Mouse (Mus musculus) fat pad, adult 2 months (tissue): Measurements from ENCODE around the gene Acadl.

ENCODE experiments used
- DNase-seq: peaks from one replicate; pipeline ENCODE4 v3.0.0-alpha.2; 2011; ENCODE audit warnings: low read depth, low spot score; ENCODE audit errors: extremely low read depth

The Acadl gene

DNA sequence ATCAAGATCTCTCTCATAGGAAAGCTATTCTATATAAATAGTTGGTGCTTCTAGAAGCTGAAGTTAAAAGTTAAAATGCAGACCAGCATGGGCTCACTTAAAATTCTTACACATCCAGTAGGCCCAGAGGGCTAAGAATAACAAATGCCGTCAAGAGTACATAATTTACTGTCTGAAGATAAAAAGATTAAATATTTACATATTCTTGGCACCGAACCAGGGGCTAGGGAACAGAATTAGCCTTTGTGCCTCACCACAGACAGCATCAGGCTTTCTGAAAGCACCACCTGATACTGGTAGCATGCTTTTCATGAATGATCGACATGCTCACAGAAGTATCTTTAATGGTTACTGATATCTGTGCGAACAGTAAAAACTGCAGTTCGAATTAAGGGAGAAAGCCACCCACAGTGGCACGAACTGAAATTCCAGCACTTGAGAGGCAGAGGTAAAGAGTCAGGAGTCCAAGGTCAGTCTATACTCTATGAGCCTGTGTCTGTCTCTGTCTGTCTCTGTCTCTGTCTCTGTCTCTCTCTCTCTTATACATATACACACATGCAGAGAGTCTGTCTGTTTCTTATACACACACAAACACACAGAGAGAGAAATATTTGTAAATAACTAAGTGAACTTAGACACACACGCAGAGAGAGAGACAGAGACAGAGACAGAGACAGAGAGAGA lies 23.2 kb downstream of the Acadl start:
- no peak for DNase-seq

DNA sequence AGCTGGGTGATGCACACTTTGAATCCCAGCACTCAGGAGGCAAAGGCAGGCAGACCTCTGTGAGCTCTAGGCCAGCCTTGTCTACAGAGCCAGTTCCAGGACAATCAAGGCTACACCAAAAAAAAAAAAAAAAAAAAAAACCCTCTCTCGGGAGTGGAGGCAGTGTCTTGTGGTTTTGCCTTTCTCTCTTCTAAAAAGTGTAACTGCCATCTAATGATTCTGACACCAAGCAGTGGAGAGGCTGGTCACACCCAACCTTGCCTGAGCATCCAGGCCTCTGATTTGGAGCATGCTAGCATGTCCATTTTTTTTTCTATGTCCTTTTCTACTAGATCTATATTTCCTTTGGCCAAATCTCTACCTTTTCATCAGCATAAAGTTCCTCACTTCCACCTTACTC lies 23.9 kb downstream of the Acadl start:
- no peak for DNase-seq

DNA sequence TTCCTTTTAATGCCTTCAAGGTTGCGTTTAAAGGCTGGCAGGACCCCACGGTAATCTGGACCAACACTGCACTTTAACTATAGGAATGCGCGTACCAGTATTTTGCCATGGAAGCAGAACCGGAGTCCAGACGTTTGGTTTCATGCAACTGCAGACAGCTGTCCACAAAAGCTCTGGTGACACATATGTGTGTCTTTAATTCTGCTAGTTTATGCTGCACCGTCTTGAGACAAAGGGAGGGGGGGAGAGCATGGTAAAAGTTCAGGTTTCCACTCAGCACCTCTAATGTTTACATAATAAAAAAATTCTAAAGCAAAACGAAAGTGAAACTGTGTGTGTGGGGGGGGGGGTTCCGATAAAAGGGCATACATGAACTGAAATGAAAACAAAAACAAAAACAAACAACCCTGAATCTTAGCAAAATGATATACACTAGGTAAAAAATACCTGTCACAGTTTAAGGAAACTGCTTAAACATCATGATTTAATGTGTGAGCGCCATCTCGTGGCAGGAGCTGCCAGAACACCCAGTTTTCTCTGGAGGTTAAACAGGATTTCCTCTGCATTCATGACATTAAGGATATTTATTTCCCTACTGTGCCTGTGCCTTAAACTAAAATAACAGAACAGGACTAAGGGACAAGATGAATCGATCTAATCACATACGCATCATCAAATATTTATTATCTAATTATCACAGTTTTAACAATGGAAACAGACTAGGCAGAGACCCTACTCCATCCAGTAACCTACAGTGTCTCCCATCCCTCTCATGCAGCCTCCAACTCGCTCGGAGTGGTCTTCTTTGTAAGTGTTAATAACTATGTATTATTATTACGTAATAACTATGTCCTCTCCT lies 24.7 kb downstream of the Acadl start:
- DNase-seq, result no peak

DNA sequence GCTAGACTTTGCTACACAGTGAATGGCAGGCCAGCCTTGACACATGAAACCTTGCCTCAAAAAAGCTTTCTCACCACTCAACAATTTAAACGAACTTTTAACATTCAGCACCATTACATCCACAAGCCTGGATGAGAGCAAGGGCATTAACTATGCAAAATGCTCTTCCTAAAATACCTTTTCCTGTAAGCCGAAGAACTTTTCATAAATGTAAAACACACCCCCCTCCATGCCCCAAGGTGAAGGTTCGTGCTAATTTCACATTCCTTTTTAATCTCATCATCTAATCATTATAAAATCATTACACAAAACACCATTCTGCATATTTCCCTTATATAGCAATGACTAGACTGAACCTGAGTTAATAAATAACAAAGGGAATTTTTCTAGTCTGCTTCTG lies 25.9 kb downstream of the Acadl start:
- DNase-seq, result no peak

DNA sequence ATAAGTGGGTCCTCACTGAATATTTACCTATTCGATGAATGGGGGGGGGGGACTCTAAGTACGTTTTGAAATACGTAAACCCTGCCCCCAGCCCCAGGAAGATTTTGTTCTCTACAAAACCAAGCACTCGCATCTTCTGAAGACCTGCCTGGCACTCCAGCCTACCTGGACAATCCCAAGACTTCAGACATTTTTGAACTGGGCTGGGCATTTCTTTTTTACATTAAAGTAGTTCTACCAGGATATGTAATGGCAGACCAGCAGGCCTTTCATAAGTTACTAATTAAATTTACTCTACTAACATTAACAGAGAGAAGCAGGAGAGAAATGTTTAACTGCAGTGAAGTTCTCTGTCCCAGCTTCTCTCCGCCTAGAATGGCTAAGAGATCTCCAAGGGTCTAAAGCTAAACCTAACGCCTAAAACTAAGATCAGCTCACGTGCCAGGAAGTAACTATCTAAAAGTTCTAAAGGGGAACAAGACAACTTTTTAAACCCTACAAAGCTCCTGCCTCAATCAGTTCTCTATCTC lies 30.4 kb downstream of the Acadl start:
- no peak for DNase-seq

DNA sequence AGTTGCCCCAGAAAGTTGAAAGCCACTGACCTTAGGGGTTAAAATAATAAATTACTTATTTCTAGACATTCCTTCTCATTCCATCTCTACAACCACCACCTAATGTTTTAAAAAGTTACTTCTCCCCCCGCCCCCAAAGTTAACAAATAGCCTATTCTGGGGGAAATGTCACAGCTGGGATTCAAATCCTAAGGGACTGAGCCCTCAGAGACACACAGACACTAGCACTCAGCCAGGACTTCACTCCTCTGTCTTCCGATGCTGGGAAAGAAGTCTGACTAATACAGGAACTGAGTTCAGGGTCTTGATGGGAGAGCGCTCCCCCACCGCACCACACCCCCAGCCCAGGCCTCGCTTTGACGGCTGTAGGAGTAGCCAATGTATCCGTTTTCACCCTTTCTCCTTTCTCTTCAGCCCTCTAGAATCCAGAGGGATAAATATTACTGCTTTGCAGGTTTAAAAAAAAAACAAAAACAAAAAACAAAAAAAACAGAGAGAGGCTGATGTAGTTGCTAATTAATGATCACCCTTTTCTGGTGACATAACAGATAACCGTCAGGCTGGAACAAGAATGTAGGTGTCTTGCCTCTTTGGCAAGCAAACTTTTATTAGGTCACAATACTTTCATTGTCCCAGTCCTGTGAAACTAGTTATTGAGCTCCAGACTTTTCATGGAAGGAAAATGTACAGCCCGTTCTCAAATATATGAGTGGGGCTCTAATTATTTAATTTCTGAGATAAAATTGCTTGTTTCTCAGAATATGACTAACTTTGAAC lies 31.1 kb downstream of the Acadl start:
- no peak for DNase-seq

DNA sequence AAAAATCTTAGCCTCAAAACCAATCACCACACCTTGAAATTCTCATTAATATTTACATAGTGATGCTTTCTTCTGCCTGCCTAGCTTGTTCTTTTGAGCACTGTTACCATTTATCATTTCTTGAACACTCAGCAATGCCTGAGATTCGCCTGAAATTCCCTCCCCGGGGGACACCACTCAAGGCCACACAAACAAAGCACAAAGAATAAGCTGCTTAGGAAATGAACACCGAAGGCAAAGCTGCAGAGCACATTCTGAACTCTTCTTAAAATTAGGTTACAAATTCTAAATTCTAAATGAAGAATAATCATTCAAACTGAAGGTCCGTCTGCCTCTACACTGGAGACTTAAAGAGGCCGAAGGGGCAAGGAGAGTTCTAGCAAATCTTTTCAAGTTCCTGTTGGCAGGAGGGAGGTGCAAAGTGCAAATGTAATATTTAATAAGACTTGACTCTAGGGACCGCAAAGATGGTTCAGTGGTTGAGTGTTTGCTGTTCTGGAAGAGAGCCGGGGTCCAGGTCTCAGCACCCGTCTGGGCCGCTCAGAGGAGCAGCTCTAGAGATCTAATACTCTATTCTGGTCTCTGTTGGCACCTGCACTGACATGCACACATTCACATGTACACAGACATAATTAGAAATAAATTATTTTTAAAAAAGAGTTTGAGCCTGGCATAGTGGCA lies 33.5 kb downstream of the Acadl start:
- no peak for DNase-seq

DNA sequence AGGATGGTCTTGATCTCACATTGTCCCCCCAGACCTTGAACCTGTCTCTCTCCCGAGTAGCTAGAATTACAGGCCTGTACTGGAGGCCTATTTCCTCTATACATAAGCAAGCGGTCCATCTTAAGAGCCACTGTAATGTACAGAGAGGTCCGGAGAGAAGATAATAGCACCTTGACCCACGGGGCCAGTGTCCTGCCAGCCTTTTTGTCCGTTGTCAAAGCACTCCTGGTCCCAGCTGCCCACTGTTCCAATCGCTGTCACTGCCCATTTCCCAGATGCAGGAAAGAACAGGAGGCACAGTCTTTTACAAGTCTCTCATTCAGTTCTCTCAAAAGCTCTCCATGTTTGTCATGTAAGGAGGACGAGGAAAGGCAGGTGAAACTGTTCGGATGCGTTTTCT lies 41.1 kb downstream of the Acadl start:
- no peak for DNase-seq

DNA sequence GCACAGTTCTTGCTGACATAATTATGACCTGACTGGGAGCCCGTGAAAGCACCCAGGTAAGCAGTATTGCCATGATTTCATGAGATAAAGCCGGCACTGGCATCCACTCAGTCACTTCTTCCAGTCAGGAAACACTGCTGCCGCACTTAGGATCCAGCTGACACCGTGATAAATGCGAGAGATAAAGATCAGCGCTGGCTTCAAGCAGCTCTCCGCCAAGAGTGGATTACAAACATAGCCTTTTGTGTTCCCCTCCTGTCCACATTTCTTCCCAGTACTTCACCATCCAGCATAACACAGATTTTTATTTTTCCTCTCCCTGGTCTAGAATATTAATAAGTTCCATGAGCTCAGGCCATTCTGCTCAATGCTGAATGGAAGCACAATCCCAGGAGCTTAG lies 42.8 kb downstream of the Acadl start:
- DNase-seq, result no peak

DNA sequence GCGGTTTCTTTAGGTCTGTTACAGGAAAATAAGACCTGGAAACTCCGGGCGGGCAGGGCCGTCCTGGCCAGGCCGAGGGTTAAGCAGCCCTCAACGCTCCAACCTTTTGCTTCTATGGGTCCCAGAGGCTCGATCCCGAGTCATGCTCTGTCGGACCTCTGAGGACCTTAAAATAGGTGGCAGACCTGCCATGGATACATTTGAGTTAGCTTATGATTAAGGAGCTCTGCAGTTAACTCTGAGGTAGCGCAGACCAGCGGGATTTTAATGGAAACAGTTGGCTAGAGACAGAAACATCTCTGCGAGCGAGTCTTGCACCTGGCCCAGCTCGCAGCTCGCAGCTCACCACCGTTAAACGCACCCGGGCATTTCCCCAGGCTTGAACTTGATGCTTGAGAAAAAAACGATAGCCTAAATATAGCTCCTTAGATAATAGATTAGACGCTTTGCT lies 45.2 kb downstream of the Acadl start:
- DNase-seq, result no peak

DNA sequence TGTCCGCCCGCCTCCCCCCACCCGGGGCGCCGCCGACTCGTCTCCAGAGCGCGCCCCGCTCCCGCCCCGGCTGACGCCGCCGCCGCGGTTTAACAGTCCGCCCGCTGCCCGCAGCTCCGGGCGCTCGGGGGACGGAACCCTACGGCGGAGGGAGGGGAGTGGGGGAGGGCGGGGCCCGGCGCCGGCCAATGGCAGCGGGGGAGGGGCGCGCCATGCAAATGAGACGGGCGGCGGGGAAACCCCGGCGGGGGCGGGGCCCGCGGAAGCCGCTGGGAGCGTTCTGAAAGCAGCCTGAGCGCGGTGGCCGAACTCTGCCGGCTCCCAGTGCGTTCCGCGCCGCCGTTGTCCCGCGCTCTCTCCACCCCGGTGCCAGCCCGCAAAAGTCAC lies 45.6 kb downstream of the Acadl start, which contains the start of gene Kansl1l:
Kansl1l (minus strand) TSS at position 110 of the 387 bp plus-strand sequence.
- DNase-seq, result no peak

DNA sequence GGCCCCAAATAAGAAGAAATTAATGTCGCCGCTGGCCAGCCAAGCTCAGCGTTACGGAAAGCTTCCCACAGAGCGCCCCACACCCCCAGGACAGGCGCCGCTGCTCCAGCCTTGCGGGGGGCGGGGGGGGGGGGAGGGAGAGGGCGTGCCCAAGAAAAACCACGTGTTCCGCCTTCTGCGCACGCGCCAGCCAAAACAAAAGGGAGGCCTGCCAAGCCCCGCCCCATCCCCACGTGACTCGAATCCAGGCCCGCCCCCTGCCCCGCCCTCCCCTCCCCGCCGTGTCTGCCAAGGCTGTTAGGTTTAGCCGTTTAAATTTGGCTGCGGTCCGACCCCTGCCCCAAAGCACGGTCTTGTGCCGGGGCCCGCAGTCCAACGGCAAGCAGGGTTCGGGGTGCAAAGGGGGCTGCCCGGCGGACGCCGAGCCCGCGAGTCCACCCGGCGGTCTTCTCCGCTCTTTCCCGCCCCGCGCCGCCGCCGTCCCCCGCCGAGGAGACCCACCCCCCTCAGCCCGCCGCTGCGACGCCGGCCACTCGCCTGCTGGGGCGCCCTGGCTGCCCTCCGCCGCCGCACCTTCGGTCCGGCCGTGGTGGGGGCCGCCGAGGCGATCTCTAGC lies 46.1 kb downstream of the Acadl start:
- no peak for DNase-seq

DNA sequence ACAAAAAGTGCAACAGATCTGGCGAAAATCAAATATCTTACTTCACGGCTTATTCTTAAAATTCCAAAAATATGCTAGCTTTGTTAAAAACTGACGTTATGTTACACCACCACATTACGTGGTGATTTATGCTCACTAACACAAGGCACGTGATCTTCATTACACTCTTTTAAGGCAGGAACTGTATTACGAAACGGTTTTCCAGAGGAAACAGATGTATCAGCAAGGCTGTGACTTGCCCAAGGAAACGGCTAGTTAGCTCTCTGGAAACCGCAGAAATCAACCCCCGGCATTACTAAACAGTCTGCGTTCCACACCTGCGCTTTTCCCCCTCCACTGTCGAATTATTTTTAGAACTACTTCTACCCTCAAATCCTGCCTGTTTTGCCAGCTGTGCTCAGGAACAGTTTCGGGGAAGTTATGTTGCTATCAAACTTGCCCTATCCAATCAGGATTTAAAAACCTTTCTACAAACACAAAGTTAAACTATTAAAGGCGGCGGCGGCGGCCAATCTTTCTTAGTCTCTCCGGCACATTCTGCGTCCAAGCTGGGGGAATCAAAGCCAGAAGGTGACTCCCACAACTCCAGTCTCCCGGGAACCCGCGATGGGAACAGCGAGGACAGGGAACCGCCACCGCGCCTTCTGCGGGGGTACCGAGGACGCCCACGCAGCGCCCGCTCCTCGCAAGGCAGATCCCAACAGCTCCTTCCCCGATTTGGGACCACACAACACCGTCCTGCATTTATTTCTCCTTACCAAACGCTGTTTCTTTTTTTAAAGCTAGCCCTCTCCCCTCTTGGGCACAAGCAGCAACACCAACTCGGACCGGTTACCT lies 46.9 kb downstream of the Acadl start:
- no peak for DNase-seq

DNA sequence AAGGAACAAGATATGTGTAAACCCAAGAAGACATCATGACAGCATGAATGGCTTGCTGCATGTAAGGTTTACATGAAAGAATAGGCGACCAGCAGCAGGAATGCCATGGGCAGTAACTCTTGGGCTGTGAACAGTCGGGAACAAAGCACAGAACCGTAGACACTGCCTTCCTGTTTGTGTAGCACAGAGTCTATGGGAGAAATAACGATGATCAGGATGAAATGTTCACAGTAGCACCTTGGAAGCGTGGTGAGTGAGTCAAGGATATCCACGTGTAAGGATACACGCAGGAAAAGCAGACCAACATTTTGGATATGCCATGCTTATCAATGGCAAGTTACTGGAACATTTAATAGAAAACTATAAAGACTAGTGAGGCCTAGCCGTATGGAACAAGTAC lies 48.3 kb downstream of the Acadl start:
- DNase-seq, result no peak

DNA sequence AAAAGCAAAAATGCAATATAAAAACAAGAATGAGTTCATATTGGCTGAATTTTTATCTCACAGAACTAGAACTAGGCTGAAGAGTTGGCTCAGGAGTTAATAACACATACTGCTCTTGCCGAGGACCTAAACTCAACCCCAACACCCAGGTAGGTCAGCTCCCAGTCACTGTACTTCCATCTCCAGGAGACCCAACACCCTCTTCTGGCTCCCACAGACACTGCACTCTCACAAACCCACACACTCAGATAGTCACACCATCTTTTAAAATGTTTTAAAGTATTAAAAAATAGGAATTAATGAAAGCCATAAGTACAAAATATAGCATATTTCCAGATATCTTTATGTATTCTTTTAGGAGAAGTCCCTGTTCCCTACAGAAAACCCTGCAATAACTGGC lies 49.9 kb downstream of the Acadl start:
- DNase-seq, result no peak

DNA sequence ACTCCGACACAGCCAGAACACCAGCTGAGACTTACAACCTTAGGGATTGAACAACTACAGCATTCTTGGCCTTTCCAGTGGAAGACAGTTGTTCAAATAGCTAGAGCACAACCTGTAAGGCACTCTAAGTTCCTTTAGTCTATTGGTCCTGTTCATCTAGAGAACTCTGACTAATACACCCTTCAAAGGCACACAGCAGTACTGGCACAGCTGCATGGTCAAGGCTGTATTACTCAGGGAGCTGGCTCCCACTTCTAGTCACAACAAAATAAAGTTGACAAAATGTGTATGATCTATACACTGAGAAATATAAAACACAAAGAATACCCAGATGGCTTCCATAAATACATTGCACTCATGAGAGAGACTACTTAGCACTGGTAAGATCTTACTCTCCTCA lies 56.3 kb downstream of the Acadl start:
- DNase-seq, result no peak

DNA sequence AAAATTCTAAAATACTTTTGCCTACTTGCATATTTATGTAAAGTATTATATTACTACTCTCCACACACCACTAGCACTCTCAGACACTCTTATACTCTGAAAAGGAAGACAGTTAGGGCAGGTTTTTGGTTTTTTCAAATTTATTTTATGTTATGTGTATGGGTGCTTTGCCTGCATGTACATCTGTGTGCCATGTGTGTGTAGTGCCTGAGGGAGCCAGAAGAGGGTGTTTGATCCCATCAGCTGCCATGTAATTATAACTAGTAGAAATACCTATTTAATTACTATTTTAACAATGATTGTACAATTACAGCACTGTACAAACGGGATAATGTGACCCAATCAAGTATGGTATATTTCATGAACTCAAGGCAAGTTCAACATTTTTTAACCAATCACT lies 57.7 kb downstream of the Acadl start:
- no peak for DNase-seq

DNA sequence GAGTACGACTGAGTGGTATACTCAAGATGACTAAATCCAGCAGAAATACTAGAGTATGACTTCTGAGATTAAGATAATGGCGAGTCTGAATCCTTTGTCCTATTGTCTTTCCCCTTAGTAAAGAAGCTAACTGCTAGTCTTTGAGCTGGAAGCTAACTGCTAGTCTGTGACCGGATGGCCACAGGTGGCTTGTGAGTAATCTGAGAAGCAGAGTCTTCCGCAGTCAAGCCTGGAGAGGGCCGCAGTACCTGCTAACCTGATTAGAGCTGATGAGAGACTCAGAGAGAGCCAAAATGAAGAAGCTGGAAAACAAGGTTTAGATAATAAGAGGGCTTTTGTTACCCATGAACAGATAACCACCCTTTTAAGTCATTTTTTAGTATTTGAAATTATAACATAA lies 58.4 kb downstream of the Acadl start:
- no peak for DNase-seq

DNA sequence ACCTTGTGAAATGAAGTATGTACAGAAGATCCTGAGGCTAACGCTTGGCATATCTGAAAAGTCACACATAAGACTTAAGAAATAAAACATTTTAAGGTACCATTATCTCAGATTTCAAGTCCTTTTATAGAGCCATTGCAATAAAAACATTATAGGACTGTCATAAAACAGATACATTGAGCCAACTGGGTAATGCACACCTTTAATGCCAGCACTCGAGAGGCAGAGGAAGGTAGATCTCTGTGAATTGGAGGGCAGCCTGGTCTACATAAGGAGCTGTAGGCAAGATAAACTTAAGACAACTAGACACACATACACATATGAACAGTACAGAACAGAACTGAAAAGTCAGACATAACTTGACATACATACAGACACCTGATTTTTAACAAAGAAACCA lies 65.1 kb downstream of the Acadl start:
- no peak for DNase-seq
